Mouse (Mus musculus) naive thymus-derived CD4-positive, alpha-beta T cell, adult 5 months (primary cell): ENCODE measurements around the gene Dkk2. TPM values are rescaled to one million over a fixed set of nuclear protein-coding genes. Genes with fewer than 3 reads are reported as not detected.

Source experiments
- polyA plus RNA-seq: library from polyadenylated mRNA; unstranded; fragments of 100-300 nt; shearing (Covaris generic); gene quantifications from one replicate; pipeline ENCODE4 v1.2.1, GENCODE M21; 2017

Dkk2 gene
- polyA plus RNA-seq: not detected

GRCm38 (mm10) chr3:132085112-132085822, at the start of gene Dkk2:
Dkk2 (plus strand) TSS chr3:132085292.

